Mouse (Mus musculus): ENCODE data around the gene Slc46a2.

The Slc46a2 gene

DNA sequence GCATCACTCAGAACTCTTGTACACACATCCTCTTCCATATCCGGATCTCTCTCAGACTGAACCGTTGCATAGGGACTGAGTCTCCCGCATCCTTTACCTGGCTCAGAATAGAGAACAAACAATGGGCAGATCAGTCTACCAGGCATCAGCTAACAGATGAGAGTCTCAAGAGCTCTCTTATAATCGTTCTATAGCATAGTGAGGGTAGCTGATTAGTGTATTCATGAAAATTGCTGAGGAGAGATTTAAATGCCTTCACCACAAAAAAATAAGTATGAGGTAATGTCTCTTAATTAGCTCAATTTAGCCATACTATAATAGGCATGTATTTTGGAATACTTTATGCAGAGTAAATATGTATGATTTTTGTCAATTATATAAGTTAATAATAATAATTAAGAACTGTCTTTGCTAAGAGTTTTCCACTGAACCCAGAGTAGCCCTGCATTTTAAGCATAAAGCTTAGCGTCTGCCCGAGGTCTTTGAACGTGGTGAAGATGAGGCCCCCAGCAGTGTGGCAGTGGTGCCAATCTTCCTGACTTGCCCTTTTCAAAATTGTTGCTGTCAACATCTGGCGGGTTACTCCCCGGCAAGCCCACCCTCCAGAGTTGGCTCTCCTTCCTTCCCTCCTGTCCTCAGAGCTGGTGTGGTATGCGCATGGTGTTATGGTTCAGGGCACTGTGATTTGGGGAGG lies 23.0 kb downstream of the Slc46a2 start:
- DNase-seq (ENCODE audit: low read depth, low spot score) = no peak

DNA sequence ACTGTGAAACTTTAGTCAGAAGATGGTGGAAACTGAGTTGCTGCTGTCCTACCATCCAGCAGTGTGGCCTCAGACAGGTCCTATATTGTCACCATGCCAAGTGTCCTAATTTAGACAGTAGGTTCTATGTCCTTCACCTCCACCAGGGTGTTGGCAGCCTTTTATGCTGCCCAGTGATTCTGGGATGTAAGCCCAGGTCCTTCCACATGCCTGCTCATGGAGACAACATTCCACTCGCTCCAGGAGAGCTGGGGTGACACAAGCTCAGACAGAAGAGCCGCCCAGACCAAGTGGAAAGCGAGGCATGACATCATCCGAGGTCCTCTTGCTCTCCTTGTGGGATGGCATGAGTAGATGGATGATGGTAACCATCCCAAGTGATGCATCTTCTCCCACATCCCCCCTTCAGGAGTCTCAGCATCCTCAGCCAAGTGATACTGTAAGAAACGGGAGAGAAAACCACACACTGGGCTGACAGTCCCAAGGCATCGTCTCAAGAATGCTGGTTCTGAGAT lies 24.7 kb downstream of the Slc46a2 start:
- no peak for DNase-seq (ENCODE audit: low read depth, low spot score)

DNA sequence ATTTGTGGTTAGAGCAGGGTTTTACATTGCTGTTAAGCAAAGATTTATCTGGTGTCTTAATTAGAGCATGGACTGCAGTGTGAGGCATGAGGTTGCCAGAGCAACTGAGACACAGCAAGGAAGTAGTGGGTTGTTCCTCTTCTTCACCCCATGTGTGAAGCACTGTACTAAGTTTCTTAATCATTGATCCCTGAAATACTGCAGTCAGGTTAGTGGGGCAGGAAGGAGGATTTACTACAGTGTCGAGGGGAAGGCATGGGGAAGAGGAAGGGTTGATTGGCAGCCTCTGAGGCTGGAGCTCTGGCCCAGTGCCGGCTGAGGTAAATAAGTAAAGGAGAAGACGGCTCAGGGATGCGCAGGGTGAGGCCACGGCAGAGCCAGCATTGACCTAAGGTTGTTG lies 26.8 kb downstream of the Slc46a2 start:
- DNase-seq (ENCODE audit: low read depth, low spot score) = no peak

DNA sequence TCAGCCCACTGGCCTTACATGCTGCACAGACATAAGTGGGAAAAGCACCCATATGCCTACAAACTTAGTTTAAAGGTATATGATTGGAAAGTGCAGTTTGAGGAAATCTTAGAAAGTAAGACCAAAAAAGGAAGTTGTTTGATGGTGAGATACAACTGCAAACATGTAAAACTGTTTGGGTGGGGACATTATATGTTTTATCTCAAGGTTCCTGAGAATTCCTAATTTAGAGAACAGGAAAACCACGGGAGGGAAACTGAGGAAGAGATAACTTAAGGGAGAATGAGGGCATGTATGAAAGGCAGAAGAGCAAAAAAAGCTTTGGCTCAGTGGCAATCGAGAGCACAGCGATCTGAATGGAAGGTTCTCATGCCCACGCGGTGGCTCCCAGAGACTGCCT lies 27.8 kb downstream of the Slc46a2 start:
- DNase-seq (ENCODE audit: low read depth, low spot score) = no peak

DNA sequence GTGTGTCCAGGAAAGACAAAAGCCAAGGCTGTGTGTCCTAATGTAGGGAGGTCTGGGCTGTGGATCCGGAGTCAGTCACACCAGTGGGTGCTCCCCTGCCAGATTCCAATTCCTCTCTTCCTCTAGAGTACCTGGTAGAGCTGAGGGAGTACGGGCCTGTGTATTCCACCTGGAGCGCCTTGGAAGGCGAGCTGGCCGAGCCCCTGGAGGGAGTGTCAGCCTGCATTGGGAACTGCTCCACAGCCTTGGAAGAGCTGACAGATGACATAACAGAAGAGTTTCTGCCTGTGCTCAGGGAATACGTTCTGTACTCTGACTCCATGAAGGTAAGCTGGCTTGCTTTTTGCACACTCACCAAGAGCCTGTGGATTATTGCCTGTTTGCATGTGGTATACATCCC lies 28.6 kb downstream of the Slc46a2 start:
- no peak for DNase-seq (ENCODE audit: low read depth, low spot score)

DNA sequence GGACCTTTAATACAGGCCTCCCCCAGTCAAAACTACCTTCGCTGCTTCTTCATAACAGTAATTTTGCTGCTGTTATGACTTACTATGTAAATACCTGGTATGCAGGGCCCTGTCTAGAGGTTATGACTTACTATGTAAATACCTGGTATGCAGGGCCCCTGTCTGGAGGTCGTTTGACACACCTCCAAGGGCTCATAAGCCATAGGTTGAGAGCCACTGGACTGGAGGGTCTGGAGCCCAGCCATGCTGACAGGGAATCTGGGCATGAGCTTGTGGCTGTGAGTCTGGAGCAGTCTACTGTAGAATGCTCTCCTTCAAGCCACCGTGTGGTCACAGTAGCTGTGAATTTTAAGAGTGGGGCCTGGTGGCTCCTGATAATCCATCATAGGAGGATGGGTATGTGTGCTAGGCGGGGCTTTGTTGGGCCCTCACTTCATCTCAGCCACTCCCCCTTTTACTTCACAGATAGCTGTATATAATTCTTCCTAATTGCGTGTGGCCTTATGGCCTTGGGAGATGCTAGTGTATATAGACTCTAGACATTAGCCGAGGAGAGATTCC lies 30.6 kb downstream of the Slc46a2 start:
- DNase-seq (ENCODE audit: low read depth, low spot score) = no peak

DNA sequence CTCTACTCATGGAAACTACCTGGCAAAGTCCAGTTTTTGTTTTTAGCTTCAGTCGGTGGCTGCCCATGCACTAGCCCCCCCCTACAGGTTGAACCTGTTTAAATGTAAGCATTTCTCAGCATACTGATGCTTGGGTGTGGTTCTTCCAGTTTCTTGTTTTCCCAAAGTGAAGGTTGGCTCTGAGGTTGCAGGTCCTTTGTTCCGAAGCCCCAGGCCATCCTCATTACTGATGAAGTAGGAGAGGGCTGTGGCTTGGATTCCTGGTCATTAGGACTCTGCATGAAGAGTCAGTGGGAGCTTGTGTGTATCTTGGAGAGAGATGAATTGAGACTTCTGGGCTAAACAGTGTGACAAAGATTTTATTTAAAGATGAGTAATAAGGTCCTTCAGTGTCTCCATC lies 33.6 kb downstream of the Slc46a2 start:
- no peak for DNase-seq (ENCODE audit: low read depth, low spot score)

DNA sequence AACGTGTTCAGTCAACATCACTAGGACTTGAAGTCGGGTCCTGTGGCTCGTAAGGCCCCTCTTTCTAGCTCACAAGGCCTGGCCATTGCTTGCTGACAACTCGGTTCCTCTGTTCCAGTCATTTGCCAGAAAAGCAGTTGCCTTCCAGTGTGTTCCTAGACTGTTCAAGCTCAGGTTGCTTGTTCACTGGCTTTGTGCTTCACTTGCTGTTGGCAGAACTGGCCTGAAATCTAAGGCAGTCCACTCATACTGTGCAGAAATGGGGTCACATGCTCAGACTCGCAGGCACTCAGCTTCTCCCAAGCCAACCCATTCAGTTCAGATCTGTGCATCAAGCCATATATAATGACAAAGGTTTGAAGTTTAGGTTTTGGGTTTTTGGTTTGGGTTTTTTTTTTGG lies 34.1 kb downstream of the Slc46a2 start:
- no peak for DNase-seq (ENCODE audit: low read depth, low spot score)

DNA sequence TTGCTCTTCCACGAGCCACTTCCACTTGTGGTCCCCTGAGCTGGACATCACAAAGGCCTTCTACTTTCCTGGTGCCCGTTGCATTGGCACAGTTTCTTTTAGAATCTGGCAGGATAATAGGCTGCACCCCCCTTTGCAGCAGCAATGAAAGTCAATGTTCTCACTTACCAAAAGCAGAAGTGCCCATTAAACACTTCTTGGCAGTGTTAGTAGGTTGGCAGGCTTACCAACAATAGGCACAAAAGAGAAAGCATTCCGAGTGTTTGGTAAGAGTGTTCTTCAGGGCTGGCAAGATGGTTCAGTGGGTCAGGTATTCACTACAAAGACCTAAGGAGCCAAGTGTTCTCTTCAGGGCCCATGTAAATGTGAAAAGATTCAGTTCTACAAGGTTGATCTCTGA lies 35.4 kb downstream of the Slc46a2 start:
- no peak for DNase-seq (ENCODE audit: low read depth, low spot score)

DNA sequence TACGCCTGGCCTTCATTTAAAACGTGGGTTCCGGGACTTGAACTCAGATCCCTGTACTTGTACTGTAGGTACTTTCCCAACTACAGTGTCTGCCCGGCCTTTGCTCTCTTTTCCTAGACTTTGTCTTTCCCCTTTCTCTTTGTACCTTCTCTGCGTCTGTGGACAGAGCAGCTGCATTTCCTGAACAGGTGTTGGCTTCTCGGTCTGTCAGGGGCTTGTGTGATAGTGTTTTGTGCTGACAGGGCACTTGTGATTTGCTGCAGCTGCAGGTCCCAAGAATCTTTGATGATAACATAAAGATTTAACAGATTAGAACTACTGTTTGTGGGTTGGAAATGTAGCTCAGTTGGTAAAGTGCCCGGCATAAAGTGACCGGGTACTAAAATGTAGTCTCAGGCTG lies 36.3 kb downstream of the Slc46a2 start:
- no peak for DNase-seq (ENCODE audit: low read depth, low spot score)

DNA sequence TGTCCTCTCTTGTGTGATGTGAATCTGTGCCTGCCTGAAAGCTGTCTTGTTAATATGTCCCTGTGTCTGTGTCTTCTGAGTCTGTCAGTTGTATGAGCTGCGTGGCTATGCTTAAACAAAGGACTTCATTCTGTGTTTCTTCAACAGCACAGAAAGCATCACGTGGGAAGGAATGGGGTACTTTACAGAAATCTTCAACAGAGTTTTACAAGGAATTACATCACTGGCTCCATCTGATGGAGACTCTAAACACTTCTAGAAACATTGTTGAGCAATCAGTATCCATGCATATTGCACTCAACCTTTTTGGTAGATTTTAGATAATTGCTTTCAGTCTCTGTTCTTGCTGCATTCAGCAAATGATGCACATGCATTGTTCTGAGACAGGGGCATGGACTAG lies 37.8 kb downstream of the Slc46a2 start:
- no peak for DNase-seq (ENCODE audit: low read depth, low spot score)

DNA sequence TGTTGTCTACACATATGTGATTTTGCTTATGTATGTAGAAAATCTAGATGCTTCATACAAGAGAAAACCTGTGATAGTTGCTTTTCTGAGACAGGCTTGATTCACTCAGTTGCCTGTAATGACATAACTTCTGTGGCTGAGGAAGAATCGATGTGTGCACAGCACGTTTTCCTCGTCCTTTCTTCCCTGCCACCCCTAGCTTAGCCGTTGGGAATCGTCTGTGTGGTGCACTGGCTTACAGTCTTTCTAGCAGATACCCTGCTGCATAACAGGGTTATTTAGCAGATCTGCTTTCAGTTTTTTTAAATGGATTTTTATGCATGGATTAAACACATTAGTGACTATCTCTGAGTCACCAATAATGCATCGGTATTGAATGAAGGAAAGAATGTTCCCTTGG lies 38.3 kb downstream of the Slc46a2 start:
- no peak for DNase-seq (ENCODE audit: low read depth, low spot score)

DNA sequence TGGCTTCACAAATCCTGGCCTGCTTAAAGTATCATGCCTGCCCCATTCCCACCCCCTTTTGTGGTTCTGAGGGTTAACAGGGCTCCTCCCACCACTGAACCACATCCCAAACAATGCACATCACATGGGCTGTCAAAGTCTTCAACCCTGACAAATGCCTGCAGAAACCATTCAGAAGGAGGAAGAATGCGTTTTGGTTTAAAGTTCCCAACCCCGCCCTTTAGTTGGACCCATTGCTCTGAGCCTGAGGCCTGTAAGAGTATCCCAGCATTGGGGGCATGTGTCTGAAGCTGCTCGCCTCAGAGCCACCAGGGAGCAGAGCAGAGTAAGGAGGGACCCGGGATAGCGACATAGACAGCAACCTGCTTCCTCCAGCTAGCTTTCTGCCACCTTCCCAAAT lies 41.0 kb downstream of the Slc46a2 start:
- no peak for DNase-seq (ENCODE audit: low read depth, low spot score)

DNA sequence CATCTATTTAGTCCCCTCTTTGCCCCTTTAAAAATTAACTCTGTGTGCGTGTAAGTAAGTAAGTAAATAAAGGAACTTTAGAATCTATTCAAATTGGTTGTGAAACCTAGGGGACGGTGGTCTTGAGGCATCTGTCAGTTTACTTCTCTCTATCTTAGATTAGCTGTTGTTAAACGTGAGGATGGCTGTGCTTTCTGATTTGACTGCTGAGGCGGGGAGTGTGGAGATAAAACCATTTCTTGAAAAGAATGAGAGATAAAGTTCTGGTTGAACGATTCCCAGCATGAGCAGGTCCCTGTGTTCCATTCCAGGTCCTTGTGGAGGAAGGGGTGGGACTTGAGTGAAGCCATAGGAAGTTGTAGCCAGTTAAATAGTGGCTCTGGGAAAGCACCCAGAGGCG lies 41.6 kb downstream of the Slc46a2 start:
- no peak for DNase-seq (ENCODE audit: low read depth, low spot score)

DNA sequence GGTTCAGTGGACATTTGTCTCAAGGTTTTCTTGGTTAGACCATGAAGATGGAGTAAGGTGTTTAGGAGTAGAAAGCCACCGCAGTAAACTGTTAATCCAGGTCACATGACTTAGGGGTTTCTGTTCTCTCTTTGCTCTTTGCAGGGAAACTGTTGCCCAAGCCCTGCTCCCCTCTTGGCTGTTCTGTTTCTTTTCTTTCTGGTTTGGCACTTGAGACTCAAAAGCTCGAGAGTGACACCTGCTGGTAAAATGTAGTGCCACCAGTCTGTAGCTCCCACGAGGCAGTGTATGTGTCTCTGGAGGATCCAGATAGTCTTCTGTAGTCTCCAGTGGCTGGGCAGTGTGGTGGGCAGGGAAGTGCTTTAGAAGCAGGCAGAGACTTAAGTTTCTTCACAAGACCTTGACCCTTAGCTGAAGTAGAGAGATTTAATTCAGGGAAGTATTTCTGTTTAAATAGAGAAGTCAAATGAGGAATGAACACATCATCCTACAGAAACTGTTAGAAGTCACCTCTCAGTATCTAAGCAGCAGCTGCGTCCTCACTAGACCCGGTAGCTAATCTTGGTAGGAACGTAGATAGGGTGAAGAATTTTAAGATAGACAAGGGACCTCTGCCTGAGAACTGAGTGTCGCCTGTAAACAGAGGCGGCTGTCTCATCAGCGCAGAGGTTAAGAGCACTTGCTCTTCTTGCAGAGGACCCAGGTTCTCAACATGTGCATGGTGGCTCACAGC lies 43.8 kb downstream of the Slc46a2 start:
- peak; percentile 66 for DNase-seq (ENCODE audit: low read depth, low spot score)

DNA sequence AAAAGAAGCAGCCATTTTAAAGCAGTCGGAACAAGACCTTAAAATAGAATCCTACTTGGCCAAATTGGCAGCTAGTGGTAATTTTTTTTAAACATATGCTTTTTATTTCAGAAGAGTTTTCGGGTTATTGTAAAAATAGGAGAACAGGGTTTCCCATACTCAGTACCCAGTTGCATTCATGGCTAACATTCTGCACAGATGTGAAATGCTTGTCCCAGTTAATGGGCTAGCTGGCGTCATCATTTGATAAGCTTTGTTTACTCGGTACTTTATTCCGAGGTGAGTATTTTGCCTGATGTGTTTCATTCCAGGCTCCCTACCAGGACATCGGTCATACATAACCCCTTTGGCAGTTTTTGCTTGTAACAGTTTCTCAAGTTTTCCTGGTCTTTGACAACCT lies 44.4 kb downstream of the Slc46a2 start:
- no peak for DNase-seq (ENCODE audit: low read depth, low spot score)

DNA sequence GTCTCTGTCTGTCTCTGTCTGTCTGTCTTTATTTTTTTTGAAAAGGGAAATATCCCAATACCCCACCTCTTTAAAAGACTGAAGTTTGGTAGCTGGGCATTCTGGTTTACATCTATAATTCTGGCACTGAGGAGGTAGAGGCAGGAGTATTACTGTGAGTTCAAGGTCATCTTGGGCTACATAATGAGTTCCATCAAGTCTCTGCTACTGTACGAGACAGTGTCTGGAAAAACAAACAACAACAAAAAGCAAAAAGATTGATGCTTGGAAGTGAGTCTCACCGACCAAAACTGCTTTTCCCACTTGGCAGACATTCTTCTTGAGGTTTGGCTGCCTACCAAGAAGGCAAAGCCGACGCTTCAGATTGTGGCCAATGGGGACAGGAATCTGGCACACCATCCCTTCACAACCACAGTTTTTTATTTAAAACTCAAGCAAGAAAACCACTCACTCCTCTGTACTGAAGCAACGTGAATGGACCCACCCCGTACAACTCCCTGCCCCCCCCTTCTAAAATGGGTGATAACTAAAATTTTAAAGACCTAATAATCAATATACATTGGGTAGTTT lies 45.3 kb downstream of the Slc46a2 start:
- no peak for DNase-seq (ENCODE audit: low read depth, low spot score)

DNA sequence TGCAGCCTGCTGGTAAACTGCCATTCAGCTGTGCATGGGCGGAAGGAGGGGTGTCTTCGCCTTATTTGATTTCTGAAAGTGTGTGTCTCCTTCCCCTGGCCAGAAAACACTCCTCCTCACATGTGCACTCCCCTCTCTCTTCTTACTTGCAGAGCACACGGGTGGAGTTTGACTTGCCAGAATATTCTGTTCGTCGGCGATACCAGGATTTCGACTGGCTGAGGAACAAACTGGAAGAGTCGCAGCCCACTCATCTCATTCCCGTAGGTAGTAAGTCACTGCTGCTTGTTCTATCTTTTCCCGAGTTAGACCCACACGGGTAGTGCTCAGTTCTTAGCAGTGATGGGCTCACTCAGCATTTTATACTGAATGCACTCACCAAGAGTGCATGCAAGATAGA lies 46.8 kb downstream of the Slc46a2 start:
- DNase-seq (ENCODE audit: low read depth, low spot score) = peak; percentile 88

DNA sequence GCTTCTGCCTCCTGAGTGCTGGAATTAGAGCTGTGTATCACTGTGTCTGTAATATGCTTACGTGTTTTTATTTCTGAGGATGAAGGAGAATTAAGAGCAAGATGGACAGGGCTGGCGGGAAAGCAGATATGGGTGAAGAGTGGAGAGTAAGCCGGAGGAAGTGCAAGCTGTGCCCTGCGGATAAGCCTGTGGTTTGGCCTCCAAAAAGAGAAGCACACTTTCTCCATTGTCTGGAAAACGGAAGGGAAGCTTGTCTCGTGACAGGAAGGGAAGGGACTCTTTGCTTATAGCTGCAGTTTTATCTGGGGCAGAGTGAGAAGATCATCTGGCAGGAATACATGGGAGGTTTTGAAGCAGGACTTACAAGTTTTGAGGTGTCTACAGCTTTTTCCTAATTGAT lies 51.0 kb downstream of the Slc46a2 start:
- DNase-seq (ENCODE audit: low read depth, low spot score) = no peak

DNA sequence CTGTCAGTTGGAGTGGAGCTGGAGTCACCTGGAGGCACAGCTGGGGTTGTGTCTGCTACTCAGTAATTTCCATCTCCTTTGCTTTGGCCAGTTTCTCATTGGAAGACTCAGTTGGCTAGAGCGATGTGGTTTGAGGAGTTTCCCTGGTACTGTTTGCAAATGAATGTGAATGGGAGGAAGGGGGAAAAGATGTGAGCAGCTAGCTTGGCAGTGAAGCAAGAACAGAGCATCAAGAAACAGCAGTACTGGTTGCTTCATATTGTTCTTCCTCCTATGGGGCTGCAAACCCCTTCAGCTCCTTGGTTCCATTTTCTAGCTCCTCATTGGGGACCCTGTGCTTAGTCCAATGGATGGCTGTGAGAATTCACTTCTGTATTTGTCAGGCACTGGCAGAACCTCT lies 52.5 kb downstream of the Slc46a2 start:
- no peak for DNase-seq (ENCODE audit: low read depth, low spot score)

DNA sequence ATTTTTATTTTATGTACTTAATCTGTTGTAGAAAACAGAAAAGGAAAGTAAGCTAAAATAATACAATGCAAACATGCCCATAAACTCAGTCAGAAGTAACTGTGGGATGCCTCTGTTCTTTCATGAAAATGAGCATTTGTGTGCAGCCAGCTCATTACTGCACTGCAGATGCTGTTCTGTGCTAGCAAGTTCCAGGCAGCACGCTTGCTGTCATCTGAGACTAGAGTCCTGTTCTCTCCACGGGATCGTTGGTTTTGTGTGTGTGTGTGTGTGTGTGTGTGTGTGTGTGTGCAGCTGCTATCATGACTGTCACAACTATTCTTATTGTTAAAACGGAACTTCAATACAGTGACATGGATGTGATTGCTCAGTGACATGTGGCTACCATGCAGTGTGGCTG lies 53.0 kb downstream of the Slc46a2 start:
- no peak for DNase-seq (ENCODE audit: low read depth, low spot score)

DNA sequence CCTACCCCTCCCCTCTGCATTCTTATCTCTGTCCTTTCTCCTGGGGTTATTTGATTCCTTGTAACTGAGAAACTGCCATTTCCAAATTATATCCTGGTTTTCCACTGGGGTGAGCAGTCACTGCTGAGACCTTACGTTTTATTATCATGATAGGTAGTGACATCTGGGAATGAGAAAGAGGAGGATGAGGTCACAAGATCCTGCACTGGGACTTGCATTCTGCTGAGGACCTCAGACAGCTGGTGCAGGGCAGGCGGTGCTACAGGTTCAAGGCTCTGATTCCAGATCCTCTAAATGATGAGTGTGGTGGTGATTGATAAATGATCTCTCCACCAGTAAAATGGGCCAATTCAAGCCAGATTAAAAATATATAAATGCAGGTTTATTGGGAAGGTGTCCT lies 54.4 kb downstream of the Slc46a2 start:
- DNase-seq (ENCODE audit: low read depth, low spot score) = no peak
